Mouse (Mus musculus) spleen, postnatal 14 days (tissue): ENCODE measurements around the gene Gm13420.

Experiments
- DNase-seq, 2 experiments: peaks; one replicate each; pipeline ENCODE4 v3.0.0; 2021 to 2022; ENCODE audit warnings: low spot score in 2 of 2

Gm13420 gene

GRCm38 (mm10) chr2:29702189-29702588 is 49.3 kb downstream of the Gm13420 start:
- DNase-seq: no peak

GRCm38 (mm10) chr2:29701393-29701792 is 50.1 kb downstream of the Gm13420 start:
- no peak for DNase-seq

GRCm38 (mm10) chr2:29700898-29701297 is 50.6 kb downstream of the Gm13420 start:
- no peak for DNase-seq

- no peak for DNase-seq
These were observed 52.8 kb downstream of the Gm13420 start for GRCm38 (mm10) chr2:29698421-29699290.

GRCm38 (mm10) chr2:29696207-29696800 is 55.2 kb downstream of the Gm13420 start:
- no peak for DNase-seq
